Mouse (Mus musculus) right cerebral cortex, postnatal 14 days (tissue): ENCODE measurements around the gene Ptgis.
"Not testable (repeated sequence)": the region's sequence is repeated elsewhere in the genome, so short reads cannot be mapped to it uniquely, and the experiment has no call there.

ENCODE experiments used
- DNase-seq: peaks from one replicate; pipeline ENCODE4 v3.0.0; 2022

Ptgis gene

DNA sequence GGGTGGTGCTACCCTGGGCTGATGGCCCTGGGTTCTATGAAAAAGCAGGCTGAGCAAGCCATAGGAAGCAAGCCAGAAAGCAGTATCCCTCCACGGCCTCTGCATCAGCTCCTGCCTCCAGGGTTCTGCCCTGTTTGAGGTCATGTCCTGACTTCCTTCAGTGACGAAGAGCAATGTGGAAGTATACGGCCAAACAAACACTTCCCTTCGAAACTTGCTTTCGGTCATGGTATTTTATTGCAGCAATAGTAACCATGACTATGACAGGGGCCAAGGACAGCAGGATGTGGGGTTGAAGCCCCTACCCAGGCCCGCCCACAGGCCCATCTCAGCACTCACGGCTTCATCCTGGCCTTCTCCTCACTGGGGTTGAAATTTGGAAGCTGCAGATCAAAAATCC is 15.5 kb downstream of the Ptgis start:
- DNase-seq, result no peak

DNA sequence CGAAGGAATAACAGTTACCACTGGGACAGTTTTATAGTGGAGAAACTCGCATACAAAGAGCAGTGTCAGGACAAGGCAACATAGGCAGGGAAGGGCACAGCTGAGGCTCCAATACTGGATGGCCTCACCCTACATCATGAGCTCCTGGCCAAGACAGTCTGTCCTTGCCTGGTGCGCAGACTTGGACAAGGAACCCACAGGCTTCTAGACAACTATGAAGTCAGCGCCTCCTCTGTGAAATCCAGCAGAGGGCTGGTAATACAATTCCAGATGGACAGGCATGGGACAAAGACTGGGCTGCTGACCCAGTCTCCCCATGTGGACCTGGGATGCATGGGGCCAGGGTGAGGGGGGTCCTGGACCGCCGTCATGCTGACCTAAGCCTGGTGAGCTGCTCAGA is 16.2 kb downstream of the Ptgis start:
- DNase-seq, result no peak

GRCm38 (mm10) chr2:167222152-167222551 is 18.3 kb downstream of the Ptgis start:
- DNase-seq, result peak; percentile 77

DNA sequence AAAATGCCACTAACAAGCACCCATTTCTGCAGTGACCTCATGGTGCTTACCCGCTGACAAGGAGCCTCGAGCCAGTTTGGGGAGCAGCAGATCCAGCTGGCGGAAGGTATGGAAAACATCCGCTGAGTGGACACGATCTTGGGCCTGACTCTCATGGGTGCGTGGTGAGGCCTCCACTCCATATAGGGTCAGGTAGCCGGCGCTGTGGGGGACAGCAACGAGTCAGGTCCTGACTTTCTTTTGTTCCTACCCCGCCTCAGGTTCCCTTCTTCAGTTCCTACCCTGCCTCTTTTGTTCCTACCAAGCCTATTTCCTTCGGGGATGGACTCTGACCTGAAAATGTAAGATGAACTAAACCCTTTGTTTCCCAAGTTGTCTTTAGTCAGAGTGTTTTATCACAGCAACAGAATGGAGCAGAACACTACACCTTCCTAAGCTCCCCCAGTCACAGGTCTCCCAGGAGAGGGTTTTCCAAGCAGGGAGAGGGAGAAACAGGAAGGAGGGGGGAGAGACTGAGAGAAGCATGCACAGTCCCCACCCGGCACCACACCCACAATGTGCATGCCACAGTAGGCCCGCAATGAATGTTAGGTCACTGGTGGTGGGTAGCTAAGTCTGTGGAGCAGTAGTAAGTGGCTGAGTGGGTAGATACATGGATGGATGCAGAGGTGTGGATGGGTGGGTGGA is 19.1 kb downstream of the Ptgis start:
- DNase-seq, result no peak

- DNase-seq, result no peak
These were observed 19.7 kb downstream of the Ptgis start for GRCm38 (mm10) chr2:167220736-167221135.

- peak; percentile 90 for DNase-seq
These were observed 21.1 kb downstream of the Ptgis start for GRCm38 (mm10) chr2:167219154-167219775.

- no peak for DNase-seq
These were observed 26.7 kb downstream of the Ptgis start for GRCm38 (mm10) chr2:167213666-167214065.

- DNase-seq, result peak; percentile 31
These were observed 27.3 kb downstream of the Ptgis start for GRCm38 (mm10) chr2:167213076-167213475.

DNA sequence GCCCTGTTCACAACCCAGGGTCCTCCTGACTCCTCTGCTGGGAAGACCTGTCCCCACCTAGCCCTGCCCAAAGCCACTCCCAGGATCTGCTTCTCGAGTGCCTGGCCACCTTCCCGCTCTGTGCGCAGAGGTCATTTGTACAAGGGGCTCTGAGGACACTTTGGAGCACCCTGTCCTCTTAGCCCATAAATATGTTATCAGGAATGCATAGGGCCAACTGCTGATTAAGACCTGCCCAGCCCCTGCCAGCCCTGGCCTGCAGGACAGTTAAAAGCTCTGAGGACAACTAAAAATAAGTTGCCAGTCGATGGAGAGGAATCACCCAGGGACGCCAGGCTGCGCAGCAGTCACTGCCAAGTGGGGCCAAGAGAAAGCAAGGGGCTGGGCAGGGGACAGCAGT is 27.9 kb downstream of the Ptgis start:
- no peak for DNase-seq

DNA sequence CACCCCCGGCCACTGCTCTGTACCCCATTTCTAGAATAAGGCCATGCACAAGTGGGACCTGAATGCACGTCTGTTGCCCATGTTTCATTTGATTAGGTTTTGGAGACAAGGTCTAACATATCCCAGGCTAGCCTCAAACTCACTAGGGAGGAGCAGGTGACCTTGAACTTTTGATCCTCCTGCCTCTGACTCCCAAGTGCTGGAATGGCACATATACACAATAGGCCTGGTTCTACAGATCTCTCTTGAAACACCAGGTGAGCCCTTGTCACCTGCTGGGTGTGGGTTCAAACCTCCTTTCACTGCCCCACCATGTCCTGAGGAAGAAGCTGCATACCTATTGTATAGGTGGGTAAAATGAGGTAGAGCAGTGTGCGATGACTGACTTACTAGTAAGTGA is 28.3 kb downstream of the Ptgis start:
- no peak for DNase-seq

DNA sequence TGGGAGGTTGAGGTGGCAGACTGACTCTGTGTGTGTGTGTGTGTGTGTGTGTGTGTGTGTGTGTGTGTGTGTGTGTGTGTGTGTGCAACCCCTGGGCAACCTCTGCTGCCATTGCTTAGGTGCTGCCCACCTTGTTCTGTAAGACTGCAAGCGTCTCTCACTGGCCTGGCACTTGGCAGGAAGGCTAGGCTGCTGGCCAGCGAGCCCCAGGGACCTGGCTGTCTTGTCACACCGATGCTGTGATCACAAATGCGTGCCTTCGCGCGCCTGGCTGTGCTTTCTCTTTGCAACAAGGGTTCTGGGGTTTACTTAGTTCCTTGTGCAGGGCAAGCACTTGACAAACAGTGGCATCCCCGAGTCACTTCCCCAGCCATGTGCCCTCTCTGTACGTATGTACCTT is 30.5 kb downstream of the Ptgis start:
- DNase-seq, result no peak

DNA sequence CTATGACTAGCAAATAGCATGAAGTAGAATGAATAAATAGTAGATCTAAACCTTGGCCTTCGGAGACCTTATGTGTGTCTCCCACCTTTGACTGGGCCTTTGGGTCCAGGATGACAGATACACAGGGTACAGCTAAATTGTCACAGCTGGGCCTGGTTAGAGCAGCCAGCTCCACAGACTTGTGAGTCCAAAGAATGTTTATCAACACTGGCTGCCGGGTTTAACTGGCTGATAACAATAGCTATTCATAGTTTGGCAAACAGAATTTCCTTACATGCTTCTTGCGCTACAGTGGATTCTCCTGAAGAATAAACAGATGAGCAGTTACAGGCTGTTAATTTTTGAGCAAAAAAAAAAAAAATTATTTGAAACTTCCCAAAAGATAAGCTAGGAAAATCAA is 31.4 kb downstream of the Ptgis start:
- no peak for DNase-seq

DNA sequence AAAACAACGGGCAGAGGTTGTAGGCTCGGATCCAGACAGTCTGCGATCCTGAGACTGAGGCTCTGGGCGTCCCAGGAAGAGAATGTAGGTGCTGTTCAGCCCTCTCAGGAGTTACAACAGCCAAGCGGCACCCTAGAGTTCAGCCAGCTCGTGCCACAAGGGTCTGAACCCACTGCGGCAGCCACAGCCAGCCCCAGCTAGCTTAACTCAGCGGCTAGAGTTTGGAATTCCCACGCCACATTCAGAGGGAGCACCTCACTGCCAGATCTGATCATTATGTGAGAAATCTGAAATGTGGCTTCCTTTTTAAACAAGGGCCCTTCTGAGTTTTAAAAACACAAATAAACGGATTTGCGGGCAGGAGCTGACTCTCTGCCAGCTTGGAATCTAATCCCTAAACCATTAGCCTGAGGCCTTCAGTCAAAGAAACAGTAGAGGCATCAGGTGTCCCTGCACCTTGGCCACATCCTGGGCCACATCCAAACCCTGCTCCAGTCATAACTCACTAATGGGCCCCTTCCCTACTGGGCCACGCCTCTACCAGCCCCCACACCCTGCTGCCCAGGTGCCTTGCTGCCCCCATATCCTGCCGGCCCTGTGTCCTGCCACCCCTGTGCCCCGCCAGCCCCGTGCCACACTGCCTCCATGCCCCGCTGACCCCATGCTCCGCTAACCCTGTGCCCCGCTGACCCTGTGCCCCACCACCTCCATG is 34.3 kb downstream of the Ptgis start:
- DNase-seq, result no peak

- DNase-seq, result not testable (repeated sequence)
These were observed 35.7 kb downstream of the Ptgis start for GRCm38 (mm10) chr2:167204686-167205085.

DNA sequence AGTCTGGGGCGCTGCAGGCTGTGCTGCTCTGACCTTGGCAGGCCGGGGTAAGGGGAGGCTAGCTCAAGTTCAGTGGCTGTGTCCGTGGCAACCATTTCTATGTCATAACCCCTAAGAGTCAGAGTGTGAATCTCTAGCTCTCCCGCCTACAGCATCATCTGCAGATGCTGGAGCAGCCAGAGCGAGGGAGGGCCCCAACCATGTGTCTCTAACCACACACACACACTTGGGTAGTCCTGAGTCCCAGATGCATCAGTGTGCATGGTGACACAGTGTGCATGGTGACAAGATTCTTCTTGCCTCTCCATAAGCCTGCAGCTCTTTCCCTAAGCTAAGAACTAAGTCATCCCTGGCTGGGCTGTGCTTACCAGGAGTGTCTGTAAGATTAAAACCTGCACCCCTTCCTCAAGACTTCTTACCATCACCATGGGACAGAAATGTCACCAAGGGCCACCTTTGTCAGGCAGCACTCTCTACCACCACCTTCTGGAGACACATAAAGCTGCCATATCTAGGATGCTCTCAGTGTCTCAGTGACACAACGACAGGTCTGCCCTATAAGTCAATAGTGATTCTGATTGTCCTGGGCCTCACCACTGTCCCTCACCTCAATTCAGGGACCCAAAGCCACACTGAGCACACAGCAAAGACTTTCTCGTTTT is 36.8 kb downstream of the Ptgis start:
- DNase-seq, result no peak

DNA sequence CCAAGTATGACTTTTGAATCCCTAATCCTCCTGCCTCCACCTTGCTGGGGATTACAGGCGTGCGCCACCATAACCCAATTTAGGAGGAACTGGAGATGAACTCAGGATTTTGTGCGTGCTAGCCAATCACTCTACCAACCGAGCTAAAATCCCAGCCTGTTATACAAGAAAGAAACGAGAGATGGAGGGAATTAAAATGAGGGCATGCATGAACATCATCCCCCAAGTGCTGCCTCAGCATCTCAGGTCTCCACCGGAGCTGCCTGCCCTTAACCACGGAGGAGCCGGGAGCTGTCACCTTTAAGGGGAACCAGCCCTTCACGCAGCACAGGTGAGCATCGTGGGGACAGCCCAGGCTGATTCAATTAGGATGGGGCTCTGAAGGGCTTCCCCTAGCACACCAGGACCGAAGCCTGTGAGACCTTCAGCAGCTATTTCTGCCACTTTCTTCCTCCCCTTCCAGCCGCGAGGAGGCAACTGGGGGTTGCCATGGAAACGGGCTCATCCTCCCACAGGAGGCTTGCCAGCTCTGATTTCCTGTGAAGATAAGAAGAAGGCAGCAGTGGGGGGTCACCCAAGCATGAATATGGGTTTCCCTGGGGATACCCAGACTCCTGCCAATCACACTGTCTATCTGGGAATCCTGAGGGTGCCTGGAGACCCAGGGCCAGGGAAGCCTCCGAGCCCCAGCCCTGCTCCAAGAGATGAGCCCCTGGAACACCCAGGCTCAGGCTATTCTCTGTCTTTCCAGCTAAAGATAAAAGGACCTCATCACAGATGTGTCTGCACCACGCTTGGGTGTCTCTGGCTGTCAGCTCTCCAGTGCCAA is 38.7 kb downstream of the Ptgis start:
- peak; percentile 86 for DNase-seq

- no peak for DNase-seq
These were observed 41.6 kb downstream of the Ptgis start for GRCm38 (mm10) chr2:167198660-167199427.

DNA sequence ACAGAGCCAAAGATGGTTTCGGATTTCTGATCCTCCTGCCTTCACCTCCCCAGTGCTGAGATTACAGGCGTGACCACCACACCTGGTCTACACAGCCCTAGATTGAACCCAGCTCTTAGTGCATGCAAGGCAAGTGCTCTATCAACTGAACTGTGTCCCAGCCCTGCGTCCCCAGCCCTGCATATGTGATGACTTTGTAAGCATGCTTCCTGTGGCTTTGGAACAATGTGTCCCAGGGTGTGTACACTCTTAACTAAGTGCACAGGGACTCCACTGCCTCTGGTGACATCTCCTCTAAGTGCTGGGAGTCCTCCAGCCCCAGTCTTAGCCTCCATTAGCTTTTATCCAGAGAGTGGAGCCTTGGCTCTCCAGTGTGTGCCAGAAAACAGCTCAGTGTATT is 47.0 kb downstream of the Ptgis start:
- no peak for DNase-seq

DNA sequence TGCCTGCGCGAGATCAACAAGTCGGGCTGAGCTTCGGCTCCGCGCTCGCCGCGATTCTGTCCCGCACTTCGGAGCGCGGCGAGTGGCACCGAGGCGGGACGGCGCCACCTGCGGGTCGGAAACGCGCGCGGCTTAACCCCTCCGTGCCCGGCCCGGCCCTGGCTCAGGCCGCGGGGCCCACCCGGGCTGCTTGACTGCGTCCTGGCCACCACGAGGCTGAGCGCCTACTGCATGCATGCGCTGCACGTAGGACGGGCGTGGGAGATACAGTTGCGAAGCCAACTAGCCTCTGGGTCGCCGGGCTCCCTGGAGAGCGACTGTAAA is 50.4 kb downstream of the Ptgis start, which contains the start of gene Kcnb1:
Gene Kcnb1 (minus strand): TSS at position 80 of the 324 bp plus-strand sequence.
- peak; percentile 88 for DNase-seq

DNA sequence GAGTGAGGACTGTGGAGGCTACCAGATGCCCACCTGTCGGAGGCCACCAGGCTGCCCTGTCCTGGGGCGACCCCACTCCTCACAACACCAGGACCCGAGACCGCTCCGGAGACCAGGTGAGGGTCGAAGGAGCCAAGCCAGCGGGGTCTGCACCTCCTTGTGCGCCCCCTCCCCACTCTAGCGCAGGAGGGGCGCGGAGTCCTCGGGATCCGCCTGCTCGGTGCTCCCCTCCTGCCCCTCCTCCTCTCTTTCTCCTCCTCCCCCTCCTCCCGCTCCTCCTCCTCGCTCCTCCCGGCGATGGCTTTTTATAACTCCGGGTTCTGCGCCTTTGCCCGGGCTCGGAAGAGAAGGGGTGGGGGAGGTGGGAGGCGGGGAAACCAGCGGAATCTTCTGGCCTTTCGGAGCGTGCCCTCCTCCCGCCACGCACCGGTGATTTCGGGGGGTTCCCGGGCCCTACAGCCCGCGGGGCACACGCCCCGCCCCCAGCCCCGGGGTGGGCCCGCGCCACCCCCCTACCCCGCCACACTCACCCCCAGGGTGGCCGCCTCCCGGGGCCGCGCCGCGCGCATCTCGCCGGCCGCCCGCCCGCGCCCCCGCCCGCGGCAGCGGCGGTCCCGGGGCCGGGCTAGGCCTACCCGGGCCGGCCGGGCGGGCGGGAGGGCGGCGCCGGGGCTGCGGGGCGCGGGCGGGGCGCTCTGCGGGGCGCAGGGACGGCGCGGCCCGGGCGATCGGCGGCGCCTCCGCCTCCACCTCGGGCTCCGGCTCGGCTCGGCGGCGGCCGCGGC is 50.9 kb downstream of the Ptgis start:
- DNase-seq, result peak; percentile 52
